Mouse (Mus musculus) left cerebral cortex, adult 9 months (tissue): ENCODE data around the gene Osbp.

Experiments
- DNase-seq, 2 experiments: peaks; one replicate each; pipeline ENCODE4 v3.0.0; 2022; ENCODE audit warnings: low spot score in 2 of 2

Osbp gene

GRCm38 (mm10) chr19:11987841-11988240 lies 22.1 kb downstream of the Osbp start:
- no peak for DNase-seq

GRCm38 (mm10) chr19:11989334-11989733 lies 23.6 kb downstream of the Osbp start:
- DNase-seq = no peak

DNA sequence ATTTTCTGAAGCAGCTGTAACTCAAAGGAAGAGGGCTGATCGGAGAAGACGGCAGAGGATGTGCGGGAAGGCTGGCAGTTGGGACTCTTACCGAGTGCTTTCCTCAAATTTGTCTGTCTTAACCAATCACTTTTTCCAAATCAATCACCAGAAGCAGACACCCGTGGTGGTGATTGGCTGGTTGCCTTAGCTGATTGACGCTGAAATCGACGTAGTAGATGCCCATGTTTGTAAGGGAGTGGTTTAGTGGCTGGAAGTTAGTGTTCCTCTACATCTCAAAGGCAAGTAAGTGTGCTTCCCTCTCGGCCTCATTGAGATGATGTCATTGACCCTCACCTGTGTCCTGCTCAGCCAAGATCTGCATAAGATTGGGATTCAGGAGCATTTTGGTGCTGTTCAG lies 26.3 kb downstream of the Osbp start:
- DNase-seq = no peak

- no peak for DNase-seq
These were observed 26.8 kb downstream of the Osbp start for GRCm38 (mm10) chr19:11992441-11993029.

DNA sequence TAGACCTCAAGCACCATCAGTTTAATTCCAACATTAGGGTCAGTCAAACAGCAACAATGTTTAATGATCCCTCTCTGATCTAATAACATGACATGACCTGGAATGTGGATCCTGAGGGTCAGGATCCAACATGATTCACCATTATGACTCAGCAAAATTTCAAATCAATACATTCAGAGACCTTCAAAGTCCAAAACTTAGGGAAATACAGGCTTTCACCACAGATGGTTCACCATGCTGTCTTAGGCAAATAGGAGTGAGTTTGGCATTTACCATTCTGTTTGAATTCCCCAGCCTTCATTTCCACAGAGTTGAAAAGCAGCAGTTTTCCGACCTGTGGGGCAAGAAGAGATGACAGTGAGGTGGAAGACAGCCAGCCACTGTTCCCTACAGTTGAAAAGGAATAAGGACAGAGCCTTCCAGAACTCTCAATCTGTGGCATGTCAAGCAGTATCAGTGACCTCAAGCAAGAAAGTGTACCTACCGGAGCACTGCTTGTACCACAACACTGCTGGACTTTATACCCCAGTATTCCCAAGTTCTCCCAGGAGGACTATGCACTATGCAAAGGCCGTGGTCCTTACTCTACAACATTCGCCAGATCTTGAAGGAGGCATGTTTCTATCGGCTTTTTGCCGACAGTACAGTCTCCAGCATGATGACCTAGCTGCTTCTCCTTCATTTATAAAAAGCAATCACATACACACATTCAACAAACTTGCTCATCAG lies 29.1 kb downstream of the Osbp start:
- DNase-seq = no peak

DNA sequence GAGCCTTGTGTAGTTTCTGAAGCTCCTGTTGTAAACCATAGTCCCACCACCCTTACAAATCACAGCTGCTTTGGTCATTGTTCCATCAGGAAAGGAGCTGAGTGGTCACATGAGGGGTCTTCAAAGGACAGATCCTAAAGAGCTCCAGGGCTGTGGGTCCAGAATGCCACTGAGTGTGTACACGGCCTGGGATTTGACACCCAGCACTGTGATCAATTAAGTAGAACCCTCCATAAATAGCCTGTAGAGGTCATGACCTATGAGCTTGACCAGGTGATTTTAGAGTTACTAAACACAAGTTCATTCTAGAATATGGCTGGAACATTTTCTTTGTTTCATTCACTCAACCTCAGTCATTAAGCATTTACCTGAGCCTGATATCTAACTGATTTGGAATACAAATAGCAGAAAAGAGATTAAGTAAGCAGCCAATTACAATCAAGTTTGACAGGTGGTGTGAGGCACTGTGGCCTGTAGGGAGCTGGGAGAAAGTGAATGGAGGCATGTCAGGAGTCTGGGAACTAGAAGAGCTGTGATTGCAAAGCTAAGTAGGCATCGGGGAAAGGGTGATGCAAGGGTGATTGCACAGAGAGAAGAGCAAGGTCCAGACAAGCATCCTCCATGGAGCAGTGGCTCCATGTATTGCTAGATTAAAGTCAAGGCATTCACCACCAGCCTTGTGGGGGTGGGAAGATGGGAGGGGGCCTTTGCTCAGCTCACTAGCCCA lies 30.1 kb downstream of the Osbp start:
- no peak for DNase-seq

DNA sequence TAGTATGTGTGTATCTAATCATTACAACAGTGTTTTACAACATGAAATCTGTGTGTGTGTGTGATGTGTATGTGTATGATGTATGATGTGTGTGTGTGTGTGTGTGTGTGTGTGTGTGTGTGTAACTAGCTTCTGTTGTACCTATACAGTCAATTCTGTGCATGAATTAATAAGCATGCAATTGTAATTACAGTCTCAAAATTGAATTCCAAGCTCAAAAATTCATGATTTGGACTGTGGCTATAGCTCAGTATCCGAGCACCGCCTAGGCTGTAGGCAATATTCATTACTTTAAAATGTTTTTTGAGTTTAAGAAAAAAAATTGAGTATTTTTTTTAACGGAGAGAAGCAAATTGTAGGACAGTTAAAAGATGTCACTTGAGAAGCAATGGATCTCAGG lies 35.9 kb downstream of the Osbp start:
- DNase-seq = no peak

GRCm38 (mm10) chr19:12002125-12002524 lies 36.4 kb downstream of the Osbp start:
- peak in 1 of 2 experiments; percentile 65 for DNase-seq

- peak in 1 of 2 experiments; percentile 21 for DNase-seq
These were observed 37.0 kb downstream of the Osbp start for GRCm38 (mm10) chr19:12002791-12003190.

DNA sequence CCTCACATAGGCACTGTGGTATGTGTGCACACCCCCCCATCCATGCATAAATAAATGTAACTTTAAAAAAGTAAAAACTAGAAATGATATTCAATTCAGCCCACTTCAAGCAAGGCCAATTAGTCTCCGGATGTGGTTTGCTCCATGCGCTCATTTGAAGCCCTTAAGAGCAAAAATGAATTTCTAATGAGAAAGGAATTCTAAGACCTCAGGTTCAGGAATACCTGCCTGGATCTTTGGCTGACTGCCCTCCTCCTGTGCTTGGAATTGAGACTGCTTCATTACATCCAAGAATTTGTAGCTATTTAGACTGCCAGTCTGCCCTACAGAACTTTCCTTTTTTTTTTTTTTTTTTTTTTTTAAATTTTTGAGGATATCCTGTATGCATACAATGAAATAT lies 37.8 kb downstream of the Osbp start:
- DNase-seq = no peak

GRCm38 (mm10) chr19:12004216-12005008 lies 38.7 kb downstream of the Osbp start:
- peak in 1 of 2 experiments; percentile 48 for DNase-seq

- DNase-seq = peak; percentile 66 to 93
These were observed 39.9 kb downstream of the Osbp start for GRCm38 (mm10) chr19:12005376-12006360.

GRCm38 (mm10) chr19:12006361-12006947 lies 40.7 kb downstream of the Osbp start:
- peak in 1 of 2 experiments; percentile 34 for DNase-seq

GRCm38 (mm10) chr19:12007105-12007931 lies 41.6 kb downstream of the Osbp start:
- peak in 1 of 2 experiments; percentile 55 for DNase-seq

DNA sequence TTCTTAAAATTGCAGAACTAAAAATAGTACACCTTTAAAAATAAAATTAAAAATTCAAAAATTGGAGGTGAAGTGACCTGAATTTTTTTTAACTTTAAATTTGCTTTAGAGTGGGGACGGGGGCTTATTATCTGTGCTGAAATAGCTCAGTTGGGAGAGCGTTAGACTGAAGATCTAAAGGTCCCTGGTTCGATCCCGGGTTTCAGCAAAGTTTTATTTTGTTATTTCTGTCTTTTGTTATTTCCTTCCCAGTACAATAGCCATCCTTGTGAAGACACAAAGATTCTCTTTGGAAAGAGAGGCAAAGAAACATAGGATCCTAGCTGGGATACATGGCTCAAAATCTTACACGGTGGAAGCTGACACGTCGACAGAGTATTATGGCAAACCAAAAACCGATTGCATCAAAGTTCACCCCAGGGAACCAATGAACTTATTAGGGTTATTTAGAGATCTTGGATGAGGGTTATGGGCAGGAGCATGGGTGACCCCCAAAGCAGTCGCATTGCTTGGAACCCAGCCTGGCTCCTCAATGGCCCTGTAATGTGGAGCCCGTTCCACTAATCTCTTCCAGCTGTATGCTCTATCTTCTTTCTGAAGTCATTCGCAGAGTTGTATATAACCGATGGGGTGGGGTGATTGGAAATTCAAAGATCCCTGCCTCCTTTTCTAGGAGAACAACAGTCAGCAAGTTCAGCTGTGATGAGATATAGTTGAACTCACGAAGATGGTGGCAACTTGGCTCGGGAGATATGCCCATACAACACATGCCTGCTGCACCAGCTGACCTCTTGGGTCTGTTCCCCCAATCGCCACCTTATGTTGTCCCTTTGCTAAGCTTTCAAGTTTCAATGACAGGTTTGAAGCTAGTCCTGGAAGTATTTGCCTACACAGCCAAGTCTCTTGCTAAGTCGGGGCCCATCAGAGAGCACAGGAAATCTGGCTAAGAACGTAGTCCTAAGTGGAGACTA lies 43.0 kb downstream of the Osbp start:
- no peak for DNase-seq

GRCm38 (mm10) chr19:12009501-12010280 lies 44.0 kb downstream of the Osbp start:
- DNase-seq = peak; percentile 68 to 87

GRCm38 (mm10) chr19:12010281-12010771 lies 44.6 kb downstream of the Osbp start:
- peak in 1 of 2 experiments; percentile 48 for DNase-seq
